Mouse (Mus musculus): ENCODE results near the gene Eif4e2. TPM values are rescaled to one million over a fixed set of nuclear protein-coding genes. Genes with fewer than 3 reads are reported as not detected.

The Eif4e2 gene
- polyA plus RNA-seq, 1 experiment from 2014 or later: 129 TPM

Other genes with a start within 250 kb of the Eif4e2 start
- gene Alppl2, start 124.0 kb upstream of the Eif4e2 start, polyA plus RNA-seq (2014; fragmentation: Nextera tagmentation; extraction: Ambion mirVana): not detected in 2 replicates
- not detected in 2 replicates for gene Alpi, start 112.3 kb upstream of the Eif4e2 start, polyA plus RNA-seq (2014; fragmentation: Nextera tagmentation; extraction: Ambion mirVana)
- not detected in 2 replicates for gene Akp3, start 88.9 kb upstream of the Eif4e2 start, polyA plus RNA-seq (2014; fragmentation: Nextera tagmentation; extraction: Ambion mirVana)
- gene Ecel1, start 57.4 kb upstream of the Eif4e2 start, polyA plus RNA-seq (2014; fragmentation: Nextera tagmentation; extraction: Ambion mirVana): 28.3 and 36.8 TPM in 2 replicates
- gene Prss56, start 30.6 kb upstream of the Eif4e2 start, polyA plus RNA-seq (2014; fragmentation: Nextera tagmentation; extraction: Ambion mirVana): 0.46 and 0.88 TPM in 2 replicates
- 0.40 and 0.45 TPM in 2 replicates for gene Chrnd, start 23.3 kb upstream of the Eif4e2 start, polyA plus RNA-seq (2014; fragmentation: Nextera tagmentation; extraction: Ambion mirVana)
- gene Chrng, start 9.3 kb upstream of the Eif4e2 start, polyA plus RNA-seq (2014; fragmentation: Nextera tagmentation; extraction: Ambion mirVana): 5.0 TPM in 2 replicates
- gene Efhd1, start 50.4 kb downstream of the Eif4e2 start, polyA plus RNA-seq (2014; fragmentation: Nextera tagmentation; extraction: Ambion mirVana): 0.51 and 0.58 TPM in 2 replicates
- gene Gigyf2, start 113.1 kb downstream of the Eif4e2 start, polyA plus RNA-seq (2014; fragmentation: Nextera tagmentation; extraction: Ambion mirVana): 51.5 and 62.9 TPM in 2 replicates
- 0.46 TPM in 1 of 2 replicates, not detected in the other for gene Kcnj13, start 180.8 kb downstream of the Eif4e2 start, polyA plus RNA-seq (2014; fragmentation: Nextera tagmentation; extraction: Ambion mirVana)